Mouse (Mus musculus) retina, embryonic 14.5 days (tissue): ENCODE results near the gene Tiam1.
"Not testable (repeated sequence)": the region's sequence is repeated elsewhere in the genome, so short reads cannot be mapped to it uniquely, and the experiment has no call there.

Experiments used
- DNase-seq: peaks from one replicate; pipeline ENCODE4 v3.0.0-alpha.2; 2015; ENCODE audit warnings: low spot score

Tiam1 gene

DNA sequence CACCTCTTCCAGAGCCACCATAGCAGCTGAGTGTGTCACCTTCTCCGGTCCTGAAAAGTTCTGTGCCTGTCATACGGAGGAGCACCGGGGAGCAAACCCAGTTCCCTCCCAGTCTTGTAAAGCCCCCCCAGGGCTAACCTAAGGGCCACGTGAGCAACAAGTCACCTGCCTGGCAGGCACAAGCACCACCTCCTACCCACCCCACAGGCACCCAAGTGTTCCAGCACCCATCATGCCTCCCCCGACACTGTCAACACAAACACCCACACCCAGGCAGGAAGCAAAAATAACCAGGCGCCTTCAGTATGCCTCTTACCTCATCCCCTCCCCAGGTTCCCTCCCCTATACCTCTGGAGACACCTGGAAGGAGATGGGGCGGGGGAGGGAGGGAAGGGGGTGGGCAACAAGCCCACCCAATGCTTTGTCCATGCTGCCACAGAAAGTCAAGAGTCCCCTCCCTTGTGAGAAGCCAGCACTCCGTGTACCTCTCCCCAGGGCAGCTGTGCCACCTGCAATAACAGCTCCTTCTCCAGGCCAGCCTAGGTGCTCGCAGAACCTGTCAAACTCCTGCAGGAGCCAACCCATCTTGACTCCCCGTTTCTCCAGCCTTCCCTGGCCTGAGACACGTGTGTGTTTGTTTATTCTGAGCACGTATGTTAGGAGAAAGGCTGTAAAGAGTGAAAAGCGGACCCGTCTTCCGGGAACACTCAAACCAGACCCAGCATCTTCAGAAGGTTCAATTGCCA, 38.7 kb downstream of the Tiam1 start:
- DNase-seq = no peak

GRCm38 (mm10) chr16:90103726-90104125, 39.8 kb downstream of the Tiam1 start:
- DNase-seq = no peak

GRCm38 (mm10) chr16:90102596-90102995, 41.0 kb downstream of the Tiam1 start:
- no peak for DNase-seq

- DNase-seq = no peak
Measured at GRCm38 (mm10) chr16:90098191-90098605, 45.4 kb downstream of the Tiam1 start.

- DNase-seq = no peak
Measured at GRCm38 (mm10) chr16:90097769-90098168, 45.8 kb downstream of the Tiam1 start.

DNA sequence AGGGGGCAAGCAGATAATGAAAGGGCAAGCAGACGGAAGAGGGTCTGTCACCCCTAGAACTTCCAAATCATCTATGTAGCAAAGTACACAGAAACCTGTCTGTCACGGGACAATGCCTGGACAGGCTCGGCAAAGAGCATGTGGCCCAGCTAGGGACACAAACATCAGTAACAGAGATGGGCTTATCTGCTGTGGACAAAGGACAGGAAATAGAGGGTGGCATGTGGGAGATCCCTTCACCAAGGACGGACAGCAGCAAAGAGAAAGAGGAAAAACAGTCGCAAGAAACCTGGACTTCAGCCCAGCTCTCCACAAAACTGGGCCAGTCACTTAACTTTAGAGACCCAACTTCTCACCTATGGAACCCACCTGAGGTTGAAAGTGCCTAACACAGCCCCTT, 47.6 kb downstream of the Tiam1 start:
- no peak for DNase-seq

DNA sequence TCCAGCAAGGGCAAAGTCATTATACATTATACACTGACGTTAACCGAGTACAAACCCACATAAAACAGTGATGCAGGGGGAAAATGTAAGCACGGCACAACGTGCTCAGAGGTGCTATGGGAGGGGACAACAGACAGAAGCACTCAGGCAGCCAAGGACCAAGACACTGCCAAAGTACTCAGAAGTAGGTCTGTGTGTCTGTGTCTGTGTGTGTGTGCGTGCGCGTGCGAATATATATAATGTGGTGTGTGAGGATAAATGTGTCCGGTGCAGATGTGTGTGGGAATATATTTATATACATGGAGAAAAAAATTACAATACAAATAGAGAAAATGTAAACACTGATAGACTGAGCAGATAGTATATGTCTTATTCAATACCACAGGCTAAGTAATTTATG, 50.6 kb downstream of the Tiam1 start:
- no peak for DNase-seq

DNA sequence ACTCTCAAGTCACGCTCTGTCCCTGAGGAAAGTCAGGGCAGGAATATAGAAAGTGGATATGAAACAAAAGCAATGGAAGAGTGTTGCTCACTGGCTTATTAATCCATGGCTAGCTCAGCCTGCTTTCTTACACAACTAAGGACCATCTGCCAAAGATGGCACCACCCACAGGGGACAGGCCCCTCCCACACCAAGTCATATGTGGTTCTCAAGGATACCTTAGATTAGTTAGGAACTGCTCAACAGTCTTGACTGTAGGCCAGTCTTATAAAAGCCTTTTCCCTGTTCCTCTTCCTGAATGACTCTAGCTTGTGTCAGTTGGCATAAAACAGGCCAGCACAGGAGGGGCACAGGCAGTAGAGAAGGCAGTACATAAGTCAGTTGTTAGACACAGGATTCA, 51.7 kb downstream of the Tiam1 start:
- no peak for DNase-seq

DNA sequence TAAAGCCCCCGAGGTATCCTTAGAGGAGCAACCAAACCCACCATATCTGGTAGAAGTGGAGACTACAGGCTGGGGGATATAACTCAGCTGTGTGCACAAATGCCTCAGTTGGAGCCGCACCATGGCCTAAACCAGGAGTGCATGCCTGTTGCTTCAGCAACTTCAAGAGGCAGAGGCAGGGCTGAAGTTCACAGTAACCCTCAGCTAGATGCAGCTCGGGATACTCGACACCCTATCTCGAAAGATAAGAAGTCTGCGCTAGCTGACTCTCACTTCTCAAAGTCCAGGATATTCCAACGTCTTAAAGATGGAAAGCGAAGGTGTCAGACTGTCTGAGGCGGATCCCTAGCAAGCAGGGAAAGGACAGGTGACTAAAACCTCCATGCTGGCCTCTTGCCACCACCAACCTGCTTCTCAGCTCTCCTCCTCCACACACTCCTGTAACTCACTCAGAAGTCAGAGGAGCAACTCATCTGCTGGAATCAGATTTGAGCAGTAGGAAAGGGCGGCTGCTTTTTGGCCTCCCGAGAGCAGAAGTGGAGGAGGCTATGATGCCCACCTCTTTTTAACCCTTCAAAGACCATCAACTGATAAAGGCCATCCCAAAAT, 52.4 kb downstream of the Tiam1 start:
- no peak for DNase-seq

DNA sequence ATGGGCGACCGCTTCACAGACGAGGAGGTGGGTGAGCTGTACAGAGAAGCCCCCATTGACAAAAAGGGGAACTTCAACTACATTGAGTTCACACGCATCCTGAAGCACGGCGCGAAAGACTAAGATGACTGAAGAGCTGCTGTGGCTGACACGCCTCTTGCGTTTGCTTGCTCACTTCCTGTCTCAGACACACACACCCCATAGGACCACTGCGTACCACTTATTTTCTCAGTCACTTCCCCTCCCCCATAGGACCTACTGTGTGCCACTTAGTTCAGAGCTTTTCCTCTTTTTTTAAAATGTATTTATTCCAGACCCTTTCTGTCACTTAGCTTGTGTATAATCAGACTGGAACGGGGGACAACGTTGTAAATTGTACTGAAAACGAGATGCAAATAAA, 53.2 kb downstream of the Tiam1 start:
- DNase-seq = no peak

DNA sequence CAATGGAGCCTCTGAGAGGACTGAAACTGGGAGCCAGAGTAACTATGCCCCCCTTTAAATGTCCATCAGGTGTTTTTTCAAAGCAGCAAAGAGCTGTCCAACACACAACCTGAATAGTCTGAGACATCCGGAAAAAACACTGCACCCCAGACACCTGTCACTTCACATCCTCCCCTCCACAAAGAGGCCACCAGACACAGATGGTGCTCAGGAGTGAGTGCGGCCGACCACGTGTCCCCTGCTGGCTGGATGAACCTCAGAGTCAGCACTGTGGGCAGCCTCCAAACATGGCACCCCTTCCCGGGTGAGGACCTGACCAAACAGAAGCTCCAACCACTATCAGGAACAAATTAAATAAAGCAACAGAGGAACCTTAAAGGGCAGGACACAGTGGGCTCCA, 56.3 kb downstream of the Tiam1 start:
- no peak for DNase-seq

DNA sequence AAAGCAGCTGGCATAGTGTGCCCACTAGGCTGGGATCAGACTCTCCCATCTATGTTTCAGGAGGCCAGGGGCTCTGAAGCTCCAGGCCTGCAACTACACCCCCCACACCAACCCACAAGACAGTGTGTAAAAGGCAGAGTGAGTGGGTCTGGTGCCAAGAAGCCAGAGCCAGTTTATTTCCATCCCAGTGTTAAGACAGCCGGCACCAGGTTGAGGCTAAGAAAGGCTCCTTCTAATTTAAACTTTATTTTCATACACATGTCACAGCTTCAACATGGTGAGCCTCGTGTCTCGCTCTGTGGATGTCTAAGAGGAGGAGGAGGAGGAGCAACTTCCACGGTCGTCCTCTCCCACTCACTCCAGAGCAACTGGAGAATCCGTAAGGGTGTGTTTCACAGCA, 57.5 kb downstream of the Tiam1 start:
- DNase-seq = no peak

DNA sequence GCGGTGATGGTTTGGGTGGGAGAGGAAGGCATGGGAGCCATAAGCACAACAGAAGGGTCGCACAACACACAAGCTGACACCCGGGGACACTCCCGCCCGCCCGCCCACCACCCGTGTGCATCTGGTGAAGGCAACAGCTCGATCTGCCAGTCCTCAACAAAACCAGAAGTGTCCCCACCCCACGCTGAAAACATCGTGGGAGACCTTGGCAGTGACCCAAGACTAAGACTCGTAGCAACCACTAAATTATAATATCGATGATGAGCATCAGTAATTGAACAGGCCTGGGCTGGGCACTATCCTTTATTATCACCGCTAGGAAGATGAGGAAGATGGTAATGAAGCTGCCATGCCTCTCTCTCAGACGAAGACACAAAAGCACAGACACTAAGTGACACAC, 58.0 kb downstream of the Tiam1 start:
- DNase-seq = no peak

DNA sequence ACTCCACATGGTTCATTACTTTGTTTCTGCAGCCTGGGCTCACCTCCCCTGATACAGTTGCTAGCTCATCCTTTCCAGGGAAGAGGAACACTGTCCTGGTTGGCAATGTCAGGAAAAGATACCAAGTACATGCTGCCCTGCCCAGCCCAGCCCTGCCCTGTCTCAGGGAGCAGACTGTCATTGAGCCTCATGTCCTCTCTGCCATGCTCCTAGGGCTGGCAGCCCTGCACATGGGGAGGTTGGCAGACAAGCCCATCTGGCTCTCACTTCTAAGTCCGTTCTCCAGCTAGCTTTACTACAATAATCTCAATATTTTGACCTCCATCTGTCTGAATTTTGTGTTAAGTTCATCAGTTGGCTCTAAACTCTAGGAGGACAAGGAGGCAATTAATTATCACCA, 62.4 kb downstream of the Tiam1 start:
- DNase-seq = no peak

- peak; percentile 84 for DNase-seq
Measured at GRCm38 (mm10) chr16:90078806-90079381, 64.7 kb downstream of the Tiam1 start.

DNA sequence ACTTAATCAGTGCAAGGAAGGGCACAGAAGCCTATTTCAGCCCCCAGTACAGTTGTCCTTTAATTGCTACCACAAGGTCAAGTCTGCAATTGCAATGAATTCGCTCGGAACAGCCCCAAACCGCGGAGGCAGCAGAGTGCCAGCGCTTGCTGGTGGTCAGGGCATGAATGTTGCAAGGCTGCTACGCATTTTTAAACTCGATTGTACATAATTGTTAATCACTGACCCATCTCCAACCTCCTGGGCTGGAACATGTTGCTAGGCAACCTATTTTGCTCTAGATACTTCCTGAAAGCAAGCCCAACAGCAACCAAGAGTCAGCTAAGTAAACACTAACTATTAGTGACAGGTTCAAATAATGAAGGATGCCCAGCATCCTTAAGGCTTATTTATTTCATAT, 70.1 kb downstream of the Tiam1 start:
- peak; percentile 92 for DNase-seq

DNA sequence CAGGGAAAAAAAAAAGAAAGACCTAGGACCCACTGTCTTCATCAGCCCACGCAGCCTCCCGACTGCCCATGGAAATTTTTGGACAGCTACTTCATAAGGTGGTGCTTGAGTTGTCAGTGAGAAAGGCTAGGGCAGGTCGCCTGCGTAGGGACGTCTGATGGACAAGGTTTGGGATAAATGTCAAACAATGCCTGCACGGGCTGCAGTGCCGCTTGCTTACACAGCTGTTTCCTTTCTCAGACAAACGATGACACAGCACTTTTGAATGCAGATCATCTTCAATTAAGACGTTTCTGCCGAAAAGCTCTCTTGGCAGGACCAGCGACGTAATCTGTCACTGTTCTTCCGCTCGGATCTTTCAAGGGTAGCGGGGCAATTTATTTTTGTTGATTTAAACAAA, 70.9 kb downstream of the Tiam1 start:
- DNase-seq = peak; percentile 82

DNA sequence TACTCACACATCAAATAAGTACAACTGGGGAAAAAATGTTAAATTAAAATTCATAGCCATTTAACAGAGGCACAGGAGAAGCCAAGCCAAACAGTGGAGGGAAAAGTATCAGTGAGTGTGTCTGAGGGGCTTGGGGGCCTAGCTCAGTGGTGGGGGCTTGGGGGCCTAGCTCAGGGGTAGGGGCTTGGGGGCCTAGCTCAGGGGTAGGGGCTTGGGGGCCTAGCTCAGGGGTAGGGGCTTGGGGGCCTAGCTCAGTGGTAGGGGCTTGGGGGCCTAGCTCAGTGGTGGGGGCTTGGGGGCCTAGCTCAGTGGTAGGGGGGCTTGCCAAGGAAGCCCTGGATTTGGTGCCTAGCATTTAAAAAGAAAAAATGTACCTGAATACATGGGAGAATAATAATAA, 72.4 kb downstream of the Tiam1 start:
- DNase-seq = not testable (repeated sequence)

GRCm38 (mm10) chr16:90070104-90070503, 73.5 kb downstream of the Tiam1 start:
- no peak for DNase-seq

DNA sequence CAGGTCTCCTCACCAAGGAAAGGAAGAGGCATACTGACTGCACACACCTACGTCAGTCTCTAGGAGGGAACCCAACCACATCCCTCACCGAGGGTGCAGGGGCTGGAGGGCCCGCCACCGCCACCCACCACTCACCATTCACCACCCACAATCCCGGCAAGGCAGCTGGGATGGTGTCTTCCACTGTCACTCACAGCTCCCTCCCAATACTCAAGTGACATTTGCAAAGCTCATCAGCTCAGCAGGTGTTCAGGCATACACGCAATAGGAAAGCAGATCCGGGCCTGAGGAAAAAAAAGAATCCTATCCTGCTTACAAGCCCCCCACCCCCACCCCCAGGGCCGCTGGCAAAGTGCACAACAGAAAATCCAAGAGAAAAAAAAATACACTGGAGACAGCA, 74.4 kb downstream of the Tiam1 start:
- no peak for DNase-seq

GRCm38 (mm10) chr16:90052905-90053519, 90.6 kb downstream of the Tiam1 start:
- peak; percentile 84 for DNase-seq

DNA sequence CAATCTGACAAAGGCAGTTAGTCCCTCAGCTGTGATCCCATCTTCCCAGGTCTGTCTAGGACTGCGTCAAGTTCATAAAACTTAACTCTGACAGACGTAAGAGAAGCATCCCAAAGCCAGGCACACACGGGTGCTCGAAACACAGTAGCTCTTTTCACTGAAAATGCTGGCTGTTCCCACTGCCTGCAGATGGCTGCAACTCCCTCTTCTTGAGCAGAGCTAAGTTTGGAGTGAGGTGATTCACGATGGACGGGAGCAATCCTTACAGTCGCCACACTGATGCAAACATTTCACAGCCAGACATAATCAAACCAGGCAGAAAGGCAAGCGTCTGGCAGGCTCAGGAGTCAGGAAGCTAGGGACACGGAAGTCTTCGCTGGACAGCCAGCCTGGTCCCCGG, 91.2 kb downstream of the Tiam1 start:
- no peak for DNase-seq

- no peak for DNase-seq
Measured at GRCm38 (mm10) chr16:90051051-90051450, 92.5 kb downstream of the Tiam1 start.
